ENCODE assay signal across 8 mouse cellular contexts in genomic region chr11:98741051-98741620, GRCm38 (mm10). TPM values are rescaled to one million over a fixed set of nuclear protein-coding genes. Genes with fewer than 3 reads are reported as not detected.
DNase-seq lines count a peak whose midpoint lies in the region; ATAC-seq lines count a peak whose summit lies in the region.

No protein-coding gene starts in this region.

- peak overlapping the region; percentile 85 for H3K4me3 ChIP-seq in lung, embryonic 16.5 days (ENCODE audit: low read length)
- H3K4me3 ChIP-seq in embryonic facial prominence, embryonic 13.5 days = peak overlapping the region; percentile 95
- peak overlapping the region; percentile 96 for H3K4me3 ChIP-seq in intestine, embryonic 14.5 days (ENCODE audit: low read depth, low read length)
- H3K4me3 ChIP-seq in neural tube, embryonic 12.5 days = peak overlapping the region; percentile 91

- peak overlapping the region; percentile 83 for H3K4me2 ChIP-seq in lung, embryonic 16.5 days (ENCODE audit: low read depth, low read length)
- peak overlapping the region; percentile 76 for H3K4me2 ChIP-seq in embryonic facial prominence, embryonic 13.5 days
- H3K4me2 ChIP-seq in intestine, embryonic 14.5 days (ENCODE audit: low read length) = peak overlapping the region; percentile 88
- H3K4me2 ChIP-seq in neural tube, embryonic 12.5 days (replicated peaks) = peak overlapping the region; percentile 77

- H3K9ac ChIP-seq in lung, embryonic 16.5 days (ENCODE audit: low read length) = peak overlapping the region; percentile 95
- H3K9ac ChIP-seq in embryonic facial prominence, embryonic 13.5 days = peak overlapping the region; percentile 96
- peak overlapping the region; percentile 94 for H3K9ac ChIP-seq in intestine, embryonic 14.5 days (ENCODE audit: low read length)
- H3K9ac ChIP-seq in neural tube, embryonic 12.5 days = peak overlapping the region; percentile 96

- H3K27me3 ChIP-seq in lung, embryonic 16.5 days (ENCODE audit: control insufficient read depth, insufficient read depth, low read depth, low read length) = no peaks in the 10 kb centered on the region
- no peaks in the 10 kb centered on the region for H3K27me3 ChIP-seq in embryonic facial prominence, embryonic 13.5 days
- H3K27me3 ChIP-seq in intestine, embryonic 14.5 days (replicated peaks; ENCODE audit: control insufficient read depth, insufficient read depth, low read length) = no peaks in the 10 kb centered on the region
- H3K27me3 ChIP-seq in neural tube, embryonic 12.5 days (replicated peaks) = no peaks in the 10 kb centered on the region

- H3K27ac ChIP-seq in lung, embryonic 16.5 days (ENCODE audit: low read length) = peak overlapping the region; percentile 92
- peak overlapping the region; percentile 91 for H3K27ac ChIP-seq in embryonic facial prominence, embryonic 13.5 days
- peak overlapping the region; percentile 94 for H3K27ac ChIP-seq in intestine, embryonic 14.5 days (ENCODE audit: low read depth)
- H3K27ac ChIP-seq in neural tube, embryonic 12.5 days = peak overlapping the region; percentile 92

- no peak for ATAC-seq in lung, embryonic 16.5 days (ENCODE audit: low read depth)
- ATAC-seq in embryonic facial prominence, embryonic 13.5 days (ENCODE audit: insufficient number of reproducible peaks, insufficient read depth, low FRiP score, low TSS enrichment, low read depth) = no peak
- no peak for ATAC-seq in intestine, embryonic 14.5 days (replicated peaks; ENCODE audit: low FRiP score, low TSS enrichment, low read depth)
- no peak for ATAC-seq in neural tube, embryonic 12.5 days (ENCODE audit: low FRiP score, low read depth)

- peaks cover 44% of the 10 kb centered on the region for H3K4me1 ChIP-seq in lung, embryonic 16.5 days (replicated peaks; ENCODE audit: control insufficient read depth, insufficient read depth, low read length)
- peaks cover 52% of the 10 kb centered on the region for H3K4me1 ChIP-seq in embryonic facial prominence, embryonic 13.5 days
- H3K4me1 ChIP-seq in intestine, embryonic 14.5 days (replicated peaks; ENCODE audit: control insufficient read depth, insufficient read depth, low read length) = peaks cover 47% of the 10 kb centered on the region
- peaks cover 67% of the 10 kb centered on the region for H3K4me1 ChIP-seq in neural tube, embryonic 12.5 days

- WGBS in lung, embryonic 16.5 days = under 1% methylated on average over 17 of the region's 17 CpGs
- WGBS in embryonic facial prominence, embryonic 13.5 days = under 1% methylated on average over 17 of the region's 17 CpGs
- 1% methylated on average over 17 of the region's 17 CpGs for WGBS in intestine, embryonic 14.5 days
- WGBS in neural tube, embryonic 12.5 days = 1% methylated on average over 17 of the region's 17 CpGs

- DNase-seq in lung, postnatal 4 days = no peak
- DNase-seq in intestine, embryonic 14.5 days (ENCODE audit: low spot score) = no peak
- no peak for DNase-seq in cerebellum, postnatal 10 days
- DNase-seq in kidney, postnatal 14 days = no peak
- DNase-seq in adrenal gland, adult 18-20 months (ENCODE audit: low spot score in 2 of 2) = no peak

- no peaks in the 10 kb centered on the region for H3K36me3 ChIP-seq in lung, embryonic 16.5 days (ENCODE audit: control insufficient read depth, insufficient read depth, low read length)
- no peaks in the 10 kb centered on the region for H3K36me3 ChIP-seq in embryonic facial prominence, embryonic 13.5 days
- H3K36me3 ChIP-seq in intestine, embryonic 14.5 days (ENCODE audit: control insufficient read depth, insufficient read depth, low read length) = no peaks in the 10 kb centered on the region; the same call in 1 of the 2 replicates
- no peaks in the 10 kb centered on the region for H3K36me3 ChIP-seq in neural tube, embryonic 12.5 days

- no peaks in the 10 kb centered on the region for H3K9me3 ChIP-seq in lung, embryonic 16.5 days (ENCODE audit: control insufficient read depth, low read length)
- no peaks in the 10 kb centered on the region for H3K9me3 ChIP-seq in embryonic facial prominence, embryonic 13.5 days
- no peaks in the 10 kb centered on the region for H3K9me3 ChIP-seq in intestine, embryonic 14.5 days (ENCODE audit: control insufficient read depth, low read length)
- no peaks in the 10 kb centered on the region for H3K9me3 ChIP-seq in neural tube, embryonic 12.5 days

RNA-seq across cellular contexts. Expression of gene Thra, which starts 0.7 kb away (rescaled TPM):
- 36.3 and 36.4 TPM in 2 replicates for polyA plus RNA-seq in lung, embryonic 16.5 days (2015; fragmentation: Nextera tagmentation; extraction: Ambion mirVana)
- 46.5 and 47.3 TPM in 2 replicates for polyA plus RNA-seq in embryonic facial prominence, embryonic 13.5 days (2015; fragmentation: Nextera tagmentation; extraction: Ambion mirVana)
- 60.7 and 63.8 TPM in 2 replicates for polyA plus RNA-seq in intestine, embryonic 14.5 days (2014; fragmentation: Nextera tagmentation; extraction: Ambion mirVana)
- polyA plus RNA-seq in neural tube, embryonic 12.5 days (2016; fragmentation: Nextera tagmentation; extraction: Ambion mirVana) = 56.9 and 67.0 TPM in 2 replicates
- 10 to 100 TPM; 90.2 to 91.0 TPM for total RNA-seq in adrenal gland, adult 18-20 months (2021)

RNA-seq across cellular contexts. Expression of gene Med24, which starts 11.9 kb away (rescaled TPM):
- polyA plus RNA-seq in lung, embryonic 16.5 days (2015; fragmentation: Nextera tagmentation; extraction: Ambion mirVana) = 56.6 and 57.8 TPM in 2 replicates
- 63.8 and 65.0 TPM in 2 replicates for polyA plus RNA-seq in embryonic facial prominence, embryonic 13.5 days (2015; fragmentation: Nextera tagmentation; extraction: Ambion mirVana)
- polyA plus RNA-seq in intestine, embryonic 14.5 days (2014; fragmentation: Nextera tagmentation; extraction: Ambion mirVana) = 43.0 and 48.0 TPM in 2 replicates
- 78.7 and 80.0 TPM in 2 replicates for polyA plus RNA-seq in neural tube, embryonic 12.5 days (2016; fragmentation: Nextera tagmentation; extraction: Ambion mirVana)
- total RNA-seq in adrenal gland, adult 18-20 months (2021) = 10 to 100 TPM; 46.1 to 49.2 TPM

RNA-seq across cellular contexts. Expression of gene Nr1d1, which starts 34.0 kb away (rescaled TPM):
- polyA plus RNA-seq in lung, embryonic 16.5 days (2015; fragmentation: Nextera tagmentation; extraction: Ambion mirVana) = 1.4 and 1.6 TPM in 2 replicates
- 1.4 and 1.5 TPM in 2 replicates for polyA plus RNA-seq in embryonic facial prominence, embryonic 13.5 days (2015; fragmentation: Nextera tagmentation; extraction: Ambion mirVana)
- 2.5 and 2.8 TPM in 2 replicates for polyA plus RNA-seq in intestine, embryonic 14.5 days (2014; fragmentation: Nextera tagmentation; extraction: Ambion mirVana)
- polyA plus RNA-seq in neural tube, embryonic 12.5 days (2016; fragmentation: Nextera tagmentation; extraction: Ambion mirVana) = 1.5 and 2.1 TPM in 2 replicates
- total RNA-seq in adrenal gland, adult 18-20 months (2021) = 100 to 1,000 TPM; 226 to 232 TPM

RNA-seq across cellular contexts. Expression of gene Csf3, which starts 40.1 kb away (rescaled TPM):
- not detected in 2 replicates for polyA plus RNA-seq in lung, embryonic 16.5 days (2015; fragmentation: Nextera tagmentation; extraction: Ambion mirVana)
- not detected in 2 replicates for polyA plus RNA-seq in embryonic facial prominence, embryonic 13.5 days (2015; fragmentation: Nextera tagmentation; extraction: Ambion mirVana)
- polyA plus RNA-seq in intestine, embryonic 14.5 days (2014; fragmentation: Nextera tagmentation; extraction: Ambion mirVana) = not detected in 2 replicates
- not detected in 2 replicates for polyA plus RNA-seq in neural tube, embryonic 12.5 days (2016; fragmentation: Nextera tagmentation; extraction: Ambion mirVana)
- not detected for total RNA-seq in adrenal gland, adult 18-20 months (2021)

RNA-seq across cellular contexts. Expression of gene Msl1, which starts 54.2 kb away (rescaled TPM):
- 19.4 and 20.3 TPM in 2 replicates for polyA plus RNA-seq in lung, embryonic 16.5 days (2015; fragmentation: Nextera tagmentation; extraction: Ambion mirVana)
- 31.5 and 33.0 TPM in 2 replicates for polyA plus RNA-seq in embryonic facial prominence, embryonic 13.5 days (2015; fragmentation: Nextera tagmentation; extraction: Ambion mirVana)
- polyA plus RNA-seq in intestine, embryonic 14.5 days (2014; fragmentation: Nextera tagmentation; extraction: Ambion mirVana) = 17.5 and 19.1 TPM in 2 replicates
- polyA plus RNA-seq in neural tube, embryonic 12.5 days (2016; fragmentation: Nextera tagmentation; extraction: Ambion mirVana) = 37.0 and 40.8 TPM in 2 replicates
- total RNA-seq in adrenal gland, adult 18-20 months (2021) = 10 to 100 TPM; 82.3 to 97.4 TPM
